14 mouse cellular contexts compared by ENCODE assay signal in genomic region chr5:144491308-144491707, GRCm38 (mm10). TPM values are rescaled to one million over a fixed set of nuclear protein-coding genes. Genes with fewer than 3 reads are reported as not detected.
DNase-seq lines count a peak whose midpoint lies in the region; ATAC-seq lines count a peak whose summit lies in the region.
"Had no signal": no experiment of that assay in that cellular context is flagged by ENCODE, and none has a peak within 500 bp of the region (broad histone marks: within the 10 kb centered on the region; RNA-seq: fewer than 3 reads in every experiment).

No protein-coding gene starts in this region.

- ATAC-seq in kidney, embryonic 15.5 days (replicated peaks; ENCODE audit: low FRiP score) = no peak
- ATAC-seq: forebrain, embryonic 13.5 days had no signal

- no peaks in the 10 kb centered on the region for H3K27me3 ChIP-seq in kidney, embryonic 15.5 days
- H3K27me3 ChIP-seq: forebrain, embryonic 13.5 days; hindbrain, embryonic 15.5 days; lung, embryonic 15.5 days had no signal

- H3K9ac ChIP-seq in kidney, embryonic 15.5 days = no peak overlapping the region
- H3K9ac ChIP-seq: forebrain, embryonic 13.5 days; hindbrain, embryonic 15.5 days; lung, embryonic 15.5 days had no signal

- H3K4me1 ChIP-seq in kidney, embryonic 15.5 days = no peaks in the 10 kb centered on the region
- H3K4me1 ChIP-seq: forebrain, embryonic 13.5 days; hindbrain, embryonic 15.5 days; lung, embryonic 15.5 days had no signal

- no peak overlapping the region for H3K4me2 ChIP-seq in kidney, embryonic 15.5 days
- H3K4me2 ChIP-seq: forebrain, embryonic 13.5 days; hindbrain, embryonic 15.5 days; lung, embryonic 15.5 days had no signal

- no peak overlapping the region for H3K4me3 ChIP-seq in kidney, embryonic 15.5 days (replicated peaks)
- H3K4me3 ChIP-seq: forebrain, embryonic 13.5 days; hindbrain, embryonic 15.5 days; left cerebral cortex, adult 2 months; lung, embryonic 15.5 days had no signal

- 14% methylated on average over 6 of the region's 6 CpGs for WGBS in kidney, embryonic 15.5 days

- no peaks in the 10 kb centered on the region for H3K9me3 ChIP-seq in kidney, embryonic 15.5 days (replicated peaks)
- H3K9me3 ChIP-seq: hindbrain, embryonic 15.5 days; lung, embryonic 15.5 days had no signal

- H3K36me3 ChIP-seq in kidney, embryonic 15.5 days = no peaks in the 10 kb centered on the region
- H3K36me3 ChIP-seq: hindbrain, embryonic 15.5 days; lung, embryonic 15.5 days had no signal

- peak; percentile 51 for DNase-seq in kidney, postnatal 10 days
- peak; percentile 23 for DNase-seq in A20 (ENCODE audit: low read depth, low spot score)
- peak; percentile 40 for DNase-seq in R1 (ENCODE audit: low read depth, low spot score)
- peak; percentile 57 to 62 for DNase-seq in kidney, postnatal 4 days
- no peak for DNase-seq in thymus, postnatal 36 days
- DNase-seq in right cerebral cortex, postnatal 4 days = no peak
- DNase-seq: gastrocnemius, postnatal 36 days; right cerebral cortex, postnatal 25 days; thymus, adult 2 months had no signal

- no peak overlapping the region for H3K27ac ChIP-seq in kidney, embryonic 15.5 days
- H3K27ac ChIP-seq: forebrain, embryonic 13.5 days; hindbrain, embryonic 15.5 days; left cerebral cortex, adult 2 months; lung, embryonic 15.5 days had no signal

RNA-seq across cellular contexts. Expression of gene Nptx2, which starts 54.4 kb away (rescaled TPM):
- 1.1 TPM in 2 replicates for polyA plus RNA-seq in kidney, embryonic 15.5 days (2015; fragmentation: Nextera tagmentation; extraction: Ambion mirVana)

Comparison
In these comparisons a context has a peak if more than half of its experiments do, and no peak if none do; other contexts are left out.
1. DNase-seq: peak in kidney, postnatal 10 days (single experiment), A20 (single experiment), R1 (single experiment) and kidney, postnatal 4 days (2 of 2); none in thymus, postnatal 36 days (0 of 2) and right cerebral cortex, postnatal 4 days (single experiment).